ENCODE assay signal across 19 mouse cellular contexts in genomic region chr10:73788163-73788562, GRCm38 (mm10).
"Had no signal": no experiment of that assay in that cellular context is flagged by ENCODE, and none has a peak within 500 bp of the region (broad histone marks: within the 10 kb centered on the region; RNA-seq: fewer than 3 reads in every experiment).

No protein-coding gene starts in this region.

- H3K9me3 ChIP-seq: kidney, embryonic 15.5 days; midbrain, embryonic 10.5 days; midbrain, embryonic 13.5 days; neural tube, embryonic 13.5 days; stomach, embryonic 15.5 days had no signal

- ATAC-seq: intestine, postnatal 0 days; midbrain, embryonic 13.5 days; midbrain, embryonic 16.5 days had no signal

- H3K27ac ChIP-seq: kidney, embryonic 15.5 days; left cerebral cortex, adult 2 months; liver, embryonic 13.5 days; macrophage; midbrain, embryonic 10.5 days; midbrain, embryonic 13.5 days; neural tube, embryonic 13.5 days; stomach, embryonic 15.5 days had no signal

- H3K9ac ChIP-seq: kidney, embryonic 15.5 days; liver, embryonic 13.5 days; midbrain, embryonic 13.5 days; neural tube, embryonic 13.5 days; stomach, embryonic 15.5 days had no signal

- H3K4me2 ChIP-seq: kidney, embryonic 15.5 days; liver, embryonic 13.5 days; midbrain, embryonic 13.5 days; neural tube, embryonic 13.5 days; stomach, embryonic 15.5 days had no signal

- H3K36me3 ChIP-seq: kidney, embryonic 15.5 days; liver, embryonic 13.5 days; midbrain, embryonic 10.5 days; midbrain, embryonic 13.5 days; neural tube, embryonic 13.5 days; stomach, embryonic 15.5 days had no signal

- H3K4me3 ChIP-seq: kidney, embryonic 15.5 days; left cerebral cortex, adult 2 months; liver, embryonic 13.5 days; midbrain, embryonic 10.5 days; midbrain, embryonic 13.5 days; myocyte; neural tube, embryonic 13.5 days; stomach, embryonic 15.5 days had no signal

- H3K27me3 ChIP-seq: kidney, embryonic 15.5 days; liver, embryonic 13.5 days; midbrain, embryonic 13.5 days; neural tube, embryonic 13.5 days; stomach, embryonic 15.5 days had no signal

- H3K4me1 ChIP-seq: kidney, embryonic 15.5 days; liver, embryonic 13.5 days; midbrain, embryonic 10.5 days; midbrain, embryonic 13.5 days; neural tube, embryonic 13.5 days; stomach, embryonic 15.5 days had no signal

- DNase-seq: kidney, adult 2 months; kidney, postnatal 10 days; kidney, postnatal 36 days; layer of hippocampus, postnatal 36 days; liver, embryonic 13.5 days; retina, postnatal 1 day; right cerebral cortex, postnatal 25 days; spleen, adult 18-20 months; thymus, postnatal 36 days had no signal
